9 mouse cellular contexts compared by ENCODE assay signal in genomic region chr7:25088531-25088930, GRCm38 (mm10). TPM values are rescaled to one million over a fixed set of nuclear protein-coding genes. Genes with fewer than 3 reads are reported as not detected.
DNase-seq lines count a peak whose midpoint lies in the region; ATAC-seq and TF ChIP-seq lines count a peak whose summit lies in the region.
"Had no signal": no experiment of that assay in that cellular context is flagged by ENCODE, and none has a peak within 500 bp of the region (broad histone marks: within the 10 kb centered on the region; RNA-seq: fewer than 3 reads in every experiment).

No protein-coding gene starts in this region.

- H3K27me3 ChIP-seq in kidney, postnatal 0 days (ENCODE audit: insufficient read depth, low read length), result no peaks in the 10 kb centered on the region
- no peaks in the 10 kb centered on the region for H3K27me3 ChIP-seq in ES-Bruce4 (ENCODE audit: control insufficient read depth, insufficient read depth, low read length, poor library complexity, severe bottlenecking)
- H3K27me3 ChIP-seq in limb, embryonic 15.5 days, result no peaks in the 10 kb centered on the region

- no peak overlapping the region for H3K4me2 ChIP-seq in kidney, postnatal 0 days (ENCODE audit: low read length)
- no peak overlapping the region for H3K4me2 ChIP-seq in limb, embryonic 15.5 days

- H3K9me3 ChIP-seq in kidney, postnatal 0 days (replicated peaks; ENCODE audit: low read length), result no peaks in the 10 kb centered on the region
- no peaks in the 10 kb centered on the region for H3K9me3 ChIP-seq in ES-Bruce4 (replicated peaks; ENCODE audit: control insufficient read depth, insufficient read depth, low read length, poor library complexity, severe bottlenecking)
- no peaks in the 10 kb centered on the region for H3K9me3 ChIP-seq in limb, embryonic 15.5 days

- 0 out of 2 replicates have a peak, but pooled peaks have one; percentile 11 for ATAC-seq in kidney, postnatal 0 days (replicated peaks; ENCODE audit: low FRiP score, low read depth)
- ATAC-seq in limb, embryonic 15.5 days (ENCODE audit: insufficient number of reproducible peaks, low FRiP score, low TSS enrichment, low read depth), result 0 out of 2 replicates have a peak, but pooled peaks have one; percentile 1

- no peak for TF ChIP-seq POLR2A in ES-Bruce4 (IDR thresholded peaks at IDR 0.05; ENCODE audit: insufficient read depth, low read length)

- no peak overlapping the region for H3K4me3 ChIP-seq in kidney, postnatal 0 days (replicated peaks; ENCODE audit: low read depth, low read length)
- no peak overlapping the region for H3K4me3 ChIP-seq in ES-Bruce4 (ENCODE audit: low read depth, low read length)
- H3K4me3 ChIP-seq in limb, embryonic 15.5 days, result no peak overlapping the region
- H3K4me3 ChIP-seq: left cerebral cortex, adult 2 months had no signal

- no peak overlapping the region for H3K27ac ChIP-seq in kidney, postnatal 0 days
- H3K27ac ChIP-seq in ES-Bruce4 (ENCODE audit: insufficient read depth, low read length), result no peak overlapping the region
- no peak overlapping the region for H3K27ac ChIP-seq in limb, embryonic 15.5 days
- H3K27ac ChIP-seq: left cerebral cortex, adult 2 months had no signal

- peaks cover 12% of the 10 kb centered on the region; the same call in 1 of the 2 replicates for H3K36me3 ChIP-seq in kidney, postnatal 0 days (ENCODE audit: insufficient read depth, low read length)
- peaks cover 3% of the 10 kb centered on the region; the same call in 1 of the 2 replicates for H3K36me3 ChIP-seq in ES-Bruce4 (ENCODE audit: control insufficient read depth, insufficient read depth, low read length, poor library complexity, severe bottlenecking)
- peaks cover 25% of the 10 kb centered on the region for H3K36me3 ChIP-seq in limb, embryonic 15.5 days

- no peaks in the 10 kb centered on the region for H3K4me1 ChIP-seq in kidney, postnatal 0 days (replicated peaks; ENCODE audit: insufficient read depth, low read length)
- peaks cover 4% of the 10 kb centered on the region for H3K4me1 ChIP-seq in ES-Bruce4 (ENCODE audit: control insufficient read depth, insufficient read depth, low read length)
- peaks cover 9% of the 10 kb centered on the region for H3K4me1 ChIP-seq in limb, embryonic 15.5 days

- H3K9ac ChIP-seq in kidney, postnatal 0 days (ENCODE audit: low read depth, low read length), result no peak overlapping the region
- 0 out of 2 replicates have a peak overlapping the region, but pooled peaks have one; percentile 5 for H3K9ac ChIP-seq in ES-Bruce4 (ENCODE audit: low read depth, poor library complexity, severe bottlenecking)
- no peak overlapping the region for H3K9ac ChIP-seq in limb, embryonic 15.5 days

- WGBS in kidney, postnatal 0 days, result 20% methylated on average over 10 of the region's 10 CpGs
- whole genome bisulfite sequencing in limb, embryonic 15.5 days, result 24% methylated on average over 10 of the region's 10 CpGs

- no peak for DNase-seq in kidney, postnatal 0 days (ENCODE audit: low spot score)
- DNase-seq in kidney, postnatal 36 days, result no peak
- DNase-seq in embryo, embryonic 10.5 days (ENCODE audit: low spot score), result peak; percentile 79
- DNase-seq in left cerebral cortex, adult 9 months (ENCODE audit: low spot score in 2 of 2), result no peak
- no peak for DNase-seq in MN1 (ENCODE audit: low spot score)
- DNase-seq: thymus, postnatal 4 days had no signal

- no peak for TF ChIP-seq CTCF in kidney, postnatal 0 days (IDR thresholded peaks at IDR 0.05; ENCODE audit: low read depth)
- TF ChIP-seq CTCF in ES-Bruce4 (IDR thresholded peaks at IDR 0.05; ENCODE audit: low read depth, low read length), result no peak

- TF ChIP-seq EP300 in ES-Bruce4 (IDR thresholded peaks at IDR 0.05; ENCODE audit: insufficient read depth, low read depth, low read length), result no peak

RNA-seq across cellular contexts. Expression of gene Zfp574, which starts 16.2 kb away (rescaled TPM):
- 23.5 and 24.9 TPM in 2 replicates for polyA plus RNA-seq in kidney, postnatal 0 days (2015; fragmentation: Nextera tagmentation; extraction: Ambion mirVana)
- 13.5 and 14.8 TPM in 2 replicates for polyA plus RNA-seq in ES-Bruce4 (2011; ENCODE audit: insufficient read depth, insufficient read length, low read depth, missing spikeins)
- 28.8 and 29.5 TPM in 2 replicates for polyA plus RNA-seq in limb, embryonic 15.5 days (2015; fragmentation: Nextera tagmentation; extraction: Ambion mirVana)

RNA-seq across cellular contexts. Expression of gene Grik5, which starts 16.4 kb away (rescaled TPM):
- 3.4 and 3.5 TPM in 2 replicates for polyA plus RNA-seq in kidney, postnatal 0 days (2015; fragmentation: Nextera tagmentation; extraction: Ambion mirVana)
- 31.5 and 40.0 TPM in 2 replicates for polyA plus RNA-seq in ES-Bruce4 (2011; ENCODE audit: insufficient read depth, insufficient read length, low read depth, missing spikeins)
- polyA plus RNA-seq in limb, embryonic 15.5 days (2015; fragmentation: Nextera tagmentation; extraction: Ambion mirVana), result 4.2 and 5.7 TPM in 2 replicates
